Mouse (Mus musculus) kidney, postnatal 0 days (tissue): ENCODE measurements at regions not wholly inside any gene's neighbourhood (a gene's known extent, or its start where the extent isn't known, plus 50 kb on each side); places are given as distances from the start of the nearest gene placed in this dataset.

ENCODE experiments used
- ATAC-seq: fragments of 200-750 bp; cut with Nextera tagmentation; replicated peaks from 2 replicates; pipeline ENCODE4 v1.8.0; 2017; ENCODE audit warnings: low read depth, moderate number of reproducible peaks, moderate TSS enrichment, moderate library complexity; ENCODE audit not compliant: low FRiP score
- DNase-seq: peaks from one replicate; pipeline ENCODE4 v3.0.0-alpha.2; 2016; ENCODE audit warnings: low spot score
- H3K27ac ChIP-seq: fragments of 300-500 bp; sonication (generic); 2 replicates; pipeline ENCODE4 v1.5.1; 2014; ENCODE audit warnings: mild to moderate bottlenecking
- H3K27me3 ChIP-seq: fragments of 300-500 bp; sonication (generic); 2 replicates; pipeline ENCODE4 v1.6.1; 2014; ENCODE audit warnings: low read length, mixed read lengths; ENCODE audit not compliant: insufficient read depth
- H3K36me3 ChIP-seq: fragments of 300-500 bp; sonication (generic); 2 replicates; pipeline ENCODE4 v1.6.1; 2014; ENCODE audit warnings: low read length, mixed read lengths; ENCODE audit not compliant: insufficient read depth
- H3K4me1 ChIP-seq: fragments of 300-500 bp; sonication (generic); replicated peaks from 2 replicates; pipeline ENCODE4 v1.6.1; 2014; ENCODE audit warnings: antibody characterized with exemption, low read length, mixed read lengths; ENCODE audit not compliant: insufficient read depth
- H3K4me2 ChIP-seq: fragments of 300-500 bp; sonication (generic); 2 replicates; pipeline ENCODE4 v1.6.1; 2014; ENCODE audit warnings: mild to moderate bottlenecking, low read length, moderate library complexity, mixed read lengths
- H3K4me3 ChIP-seq: fragments of 300-500 bp; sonication (generic); replicated peaks from 2 replicates; pipeline ENCODE4 v1.5.1; 2014; ENCODE audit warnings: low read depth, low read length
- H3K9ac ChIP-seq: fragments of 300-500 bp; sonication (generic); 2 replicates; pipeline ENCODE4 v1.6.1; 2014; ENCODE audit warnings: low read depth, low read length
- H3K9me3 ChIP-seq: fragments of 300-500 bp; sonication (generic); replicated peaks from 2 replicates; pipeline ENCODE4 v1.6.1; 2016; ENCODE audit warnings: low read length, inconsistent platforms, mixed read lengths
- CTCF ChIP-seq: IDR thresholded peaks from 2 replicates; pipeline ENCODE4 v1.5.1; 2016; ENCODE audit warnings: antibody characterized with exemption, low read depth, mild to moderate bottlenecking, moderate library complexity
- WGBS: fragments of 180-500 bp; shearing (Covaris S2); extraction: QIAGEN DNeasy Blood & Tissue Kit; methylation state at CpG from one replicate; pipeline ENCODE4 v1.1.7; 2014; 5-methylcytosine and 5-hydroxymethylcytosine counted together

DNA sequence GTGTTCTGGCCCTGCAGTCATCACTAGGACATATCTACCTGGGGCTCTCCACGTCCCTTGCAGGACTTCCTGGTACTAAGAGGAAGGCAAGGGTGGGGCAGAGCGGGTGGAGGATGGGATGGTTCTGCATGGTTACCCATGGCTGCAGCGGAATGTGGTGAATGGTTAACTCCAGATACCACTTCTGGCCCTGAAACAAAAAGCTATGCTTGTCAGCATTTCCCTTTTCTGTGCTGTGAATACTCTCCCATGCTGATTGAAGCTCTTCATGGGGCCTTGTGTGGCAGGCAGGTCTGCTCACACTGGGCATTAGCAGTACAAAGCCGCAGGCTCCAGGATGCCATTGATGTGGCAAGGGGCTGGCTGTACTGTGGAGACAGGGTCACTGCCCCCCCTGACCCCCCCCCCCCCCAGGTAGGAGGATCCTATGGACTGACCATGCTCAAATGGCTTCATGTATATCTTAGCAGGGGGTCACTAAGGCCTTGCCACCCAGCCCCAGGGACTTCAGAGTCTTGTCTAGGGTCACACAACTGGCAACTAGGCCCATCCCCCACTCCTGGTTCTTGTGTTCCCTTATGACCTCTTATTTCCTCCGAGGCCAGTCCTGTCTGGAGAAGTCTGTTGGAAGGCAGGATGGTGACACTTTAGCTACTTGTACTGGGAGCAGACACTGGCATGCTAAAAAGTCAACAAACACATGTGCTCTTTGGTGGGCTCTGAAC lies 120.0 kb upstream of the Id2 start:
- DNase-seq = peak; percentile 73
- Histone ChIP-seq H3K27ac (peak overlapping the region; percentile 83), H3K4me2 (no peak overlapping the region), H3K36me3 (no peaks in the 10 kb centered on the region), H3K9me3 (no peaks in the 10 kb centered on the region), H3K4me3 (no peak overlapping the region), H3K27me3 (no peaks in the 10 kb centered on the region), H3K4me1 (peaks cover 23% of the 10 kb centered on the region), H3K9ac (no peak overlapping the region)
- peak; percentile 93 for ATAC-seq
- 30% methylated on average over 5 of the region's 5 CpGs for WGBS
- TF ChIP-seq CTCF = no peak

- no peak for DNase-seq
These were observed 118.3 kb upstream of the Id2 start for GRCm38 (mm10) chr12:25215266-25215665.

DNA sequence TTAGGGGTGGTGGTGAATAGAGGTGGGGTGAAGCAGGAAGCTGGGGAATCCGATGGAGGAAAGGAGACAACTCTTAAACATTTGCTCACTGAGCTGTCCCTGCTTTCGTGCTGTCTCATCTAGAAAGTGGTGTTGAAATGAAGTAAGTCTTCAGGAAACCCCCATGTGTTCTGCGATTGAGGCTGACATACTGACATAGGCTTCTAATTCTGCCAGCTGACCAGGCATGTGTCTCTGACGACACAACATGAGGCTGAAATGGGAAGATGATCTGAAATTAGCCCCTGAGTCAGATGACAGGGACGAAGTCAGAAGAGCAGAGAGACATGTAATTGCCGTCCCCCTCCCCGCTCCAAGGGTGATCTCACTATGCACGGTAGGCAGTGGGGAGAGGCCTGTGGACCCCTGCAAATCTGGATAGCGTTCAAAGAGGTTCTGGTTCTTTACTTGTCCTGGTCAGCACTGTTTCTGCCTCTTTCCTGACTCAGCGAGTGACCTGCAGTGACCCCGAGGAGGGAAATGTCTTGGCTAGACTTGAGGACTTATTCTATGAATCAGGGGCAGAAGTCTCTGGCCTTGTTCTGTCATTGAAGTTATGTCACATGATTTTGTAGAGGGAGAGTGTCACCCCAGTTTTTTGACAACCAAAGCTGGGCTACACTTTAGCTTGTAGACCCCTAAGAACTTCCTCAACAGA lies 117.0 kb upstream of the Id2 start:
- ATAC-seq (no peak), DNase-seq (no peak)
- Histone ChIP-seq H3K4me2 (no peak overlapping the region), H3K27me3 (no peaks in the 10 kb centered on the region), H3K9ac (no peak overlapping the region), H3K9me3 (no peaks in the 10 kb centered on the region), H3K4me1 (peaks cover 15% of the 10 kb centered on the region), H3K27ac (no peak overlapping the region), H3K4me3 (no peak overlapping the region), H3K36me3 (no peaks in the 10 kb centered on the region)
- no peak for TF ChIP-seq CTCF
- WGBS = 85% methylated on average over 11 of the region's 11 CpGs

More at GRCm38 (mm10) chr12:25215266-25215665, 118.3 kb upstream of the Id2 start:
- Histone ChIP-seq H3K4me2 (no peak overlapping the region), H3K36me3 (no peaks in the 10 kb centered on the region), H3K4me1 (peaks cover 13% of the 10 kb centered on the region; the same call in 1 of the 2 replicates), H3K4me3 (no peak overlapping the region), H3K9ac (no peak overlapping the region), H3K27ac (no peak overlapping the region), H3K9me3 (no peaks in the 10 kb centered on the region), H3K27me3 (no peaks in the 10 kb centered on the region)
- no peak for TF ChIP-seq CTCF
- 58% methylated on average over 5 of the region's 5 CpGs for WGBS
- no peak for ATAC-seq

- WGBS = 75% methylated on average over 6 of the region's 6 CpGs
- Histone ChIP-seq H3K4me2 (no peak overlapping the region), H3K4me3 (no peak overlapping the region), H3K9ac (no peak overlapping the region), H3K36me3 (no peaks in the 10 kb centered on the region), H3K27ac (no peak overlapping the region), H3K27me3 (no peaks in the 10 kb centered on the region), H3K4me1 (peaks cover 9% of the 10 kb centered on the region), H3K9me3 (no peaks in the 10 kb centered on the region)
- no peak for TF ChIP-seq CTCF
- ATAC-seq = no peak
- DNase-seq = no peak
These were observed 114.4 kb upstream of the Id2 start for GRCm38 (mm10) chr12:25211331-25211730.

GRCm38 (mm10) chr12:25210597-25210996 lies 113.7 kb upstream of the Id2 start:
- no peak for ATAC-seq
- H3K9me3 ChIP-seq = no peaks in the 10 kb centered on the region

DNA sequence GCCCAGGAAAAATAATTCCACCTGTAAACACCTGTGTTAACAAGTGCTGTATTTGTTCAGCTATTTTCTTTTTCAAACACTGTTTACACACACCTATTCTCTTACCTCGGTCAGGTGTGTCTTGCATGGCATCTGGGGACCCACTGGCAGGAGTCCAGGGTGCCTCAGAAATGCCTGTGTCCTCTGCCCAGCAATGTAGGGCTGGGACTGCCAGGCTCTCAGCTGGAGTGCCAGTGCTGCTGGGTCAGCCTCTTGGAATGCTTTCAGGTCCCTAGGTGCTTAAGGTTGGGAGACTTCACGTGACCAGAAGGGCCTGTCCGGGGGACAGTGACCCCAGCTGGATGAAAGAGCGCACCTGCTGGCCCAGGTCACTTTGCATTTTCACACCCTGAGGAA lies 112.4 kb upstream of the Id2 start:
- no peaks in the 10 kb centered on the region for H3K27me3 ChIP-seq
- H3K9ac ChIP-seq = no peak overlapping the region
- ATAC-seq (peak; percentile 76; the same call in 1 of the 2 replicates), DNase-seq (no peak)
- H3K4me1 ChIP-seq = peaks cover 9% of the 10 kb centered on the region
- H3K4me2 ChIP-seq = no peak overlapping the region
- no peak for TF ChIP-seq CTCF
- no peak overlapping the region for H3K4me3 ChIP-seq
- H3K27ac ChIP-seq = peak overlapping the region; percentile 43
- no peaks in the 10 kb centered on the region for H3K9me3 ChIP-seq
- 43% methylated on average over 4 of the region's 4 CpGs for WGBS
- no peaks in the 10 kb centered on the region for H3K36me3 ChIP-seq

More at GRCm38 (mm10) chr12:25210597-25210996, 113.7 kb upstream of the Id2 start:
- DNase-seq = no peak
- Histone ChIP-seq H3K9ac (no peak overlapping the region), H3K4me2 (no peak overlapping the region), H3K27ac (no peak overlapping the region), H3K4me1 (peaks cover 9% of the 10 kb centered on the region), H3K27me3 (no peaks in the 10 kb centered on the region), H3K36me3 (no peaks in the 10 kb centered on the region), H3K4me3 (no peak overlapping the region)
- 86% methylated on average over 3 of the region's 3 CpGs for WGBS
- no peak for TF ChIP-seq CTCF
